Mouse (Mus musculus): ENCODE results near the gene Pkp4.
A peak's percentile ranks its signal among the peaks of the same experiment; 100 is the strongest.

Pkp4 gene

DNA sequence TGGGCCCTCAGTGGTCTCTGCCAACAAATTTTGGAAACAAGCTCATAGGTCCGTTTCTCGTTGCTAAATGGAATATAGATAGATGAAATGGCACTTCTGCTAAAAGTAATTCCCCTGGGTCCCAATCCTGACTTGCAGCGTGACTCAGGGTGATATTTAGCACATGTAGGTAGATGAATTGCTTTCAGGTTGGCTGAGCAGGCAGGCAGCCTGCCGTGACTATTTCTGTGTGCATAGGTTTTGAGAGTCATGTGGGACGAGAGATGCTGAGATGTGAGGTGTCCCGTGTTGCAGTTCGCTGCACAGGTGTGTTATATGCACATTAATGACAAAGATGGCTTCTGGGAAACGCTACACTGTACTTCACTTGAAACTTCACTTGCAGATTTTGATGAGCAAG, 111.2 kb downstream of the Pkp4 start:
- no peak for DNase-seq (ENCODE audit: low spot score)

DNA sequence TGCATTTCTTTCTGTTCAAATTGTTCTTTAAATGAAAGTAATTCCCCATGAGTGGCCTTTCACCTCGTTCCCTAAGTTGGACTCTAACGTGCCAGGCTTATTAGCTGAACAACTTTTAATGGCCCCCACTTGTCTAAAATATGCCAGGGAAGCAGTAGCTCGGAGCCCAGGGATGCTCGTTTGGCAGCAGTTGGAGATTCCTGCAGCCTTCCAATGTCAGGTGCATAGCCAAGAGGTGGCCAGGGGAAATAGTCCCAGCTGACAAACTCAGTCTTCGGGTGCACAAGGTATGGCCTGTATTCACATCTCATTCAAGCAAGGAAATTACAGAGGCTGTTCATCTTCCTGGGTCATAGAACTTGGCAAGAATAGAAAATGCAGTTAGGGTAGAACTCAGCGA, 112.1 kb downstream of the Pkp4 start:
- DNase-seq (ENCODE audit: low spot score), result no peak

DNA sequence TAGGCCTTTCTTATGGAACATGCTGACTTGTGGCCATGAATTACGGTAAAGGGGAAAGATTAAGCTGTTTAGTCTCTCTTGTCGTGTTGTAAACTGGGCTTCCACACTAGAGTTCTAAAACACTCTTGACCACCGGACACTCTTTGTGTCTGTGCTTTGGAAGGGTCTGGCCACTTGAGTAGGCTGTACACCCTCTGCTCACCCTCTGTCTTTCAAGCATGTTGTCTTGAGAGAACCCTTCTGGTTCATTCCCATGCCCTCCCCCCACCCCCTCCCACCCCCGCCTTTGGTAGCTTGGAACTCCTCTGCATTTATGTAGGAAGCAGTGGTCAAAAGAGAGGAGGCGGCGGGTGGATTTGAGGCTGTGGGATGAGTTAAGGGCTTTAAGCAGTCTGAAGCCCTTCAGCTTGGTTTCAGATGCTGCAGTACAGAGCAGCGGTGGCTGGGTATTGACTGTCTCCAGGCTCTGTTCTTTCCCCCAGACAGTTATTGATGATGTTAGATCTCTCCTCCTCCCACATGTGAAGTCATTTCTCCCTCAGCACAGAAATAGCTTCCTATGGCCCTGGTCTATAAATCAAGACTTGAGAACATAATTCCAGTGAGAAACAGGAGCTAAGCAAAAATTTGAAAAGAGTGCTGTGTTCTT, 120.4 kb downstream of the Pkp4 start:
- no peak for DNase-seq (ENCODE audit: low spot score)

DNA sequence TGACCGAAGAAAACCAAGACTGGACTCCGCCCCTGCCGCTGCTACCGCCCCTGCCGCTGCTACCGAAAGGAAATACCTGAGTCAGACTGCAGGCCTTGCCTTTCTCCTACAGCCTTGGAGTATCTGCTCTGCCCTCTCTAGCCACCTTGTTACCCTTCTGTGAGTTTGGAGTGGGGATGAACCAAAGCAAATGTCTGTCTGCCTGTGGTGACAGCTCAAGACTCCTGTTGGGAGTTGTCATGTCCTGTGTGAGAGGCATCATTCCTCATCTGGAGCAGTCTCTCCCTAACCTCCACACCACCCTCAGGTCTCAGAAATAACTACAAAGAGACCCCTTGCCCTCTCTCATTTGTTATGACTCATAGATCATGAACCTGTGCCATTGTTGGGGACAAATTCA, 122.3 kb downstream of the Pkp4 start:
- no peak for DNase-seq (ENCODE audit: low spot score)

GRCm38 (mm10) chr2:59284216-59284615, 123.6 kb downstream of the Pkp4 start:
- DNase-seq (ENCODE audit: low spot score), result no peak

DNA sequence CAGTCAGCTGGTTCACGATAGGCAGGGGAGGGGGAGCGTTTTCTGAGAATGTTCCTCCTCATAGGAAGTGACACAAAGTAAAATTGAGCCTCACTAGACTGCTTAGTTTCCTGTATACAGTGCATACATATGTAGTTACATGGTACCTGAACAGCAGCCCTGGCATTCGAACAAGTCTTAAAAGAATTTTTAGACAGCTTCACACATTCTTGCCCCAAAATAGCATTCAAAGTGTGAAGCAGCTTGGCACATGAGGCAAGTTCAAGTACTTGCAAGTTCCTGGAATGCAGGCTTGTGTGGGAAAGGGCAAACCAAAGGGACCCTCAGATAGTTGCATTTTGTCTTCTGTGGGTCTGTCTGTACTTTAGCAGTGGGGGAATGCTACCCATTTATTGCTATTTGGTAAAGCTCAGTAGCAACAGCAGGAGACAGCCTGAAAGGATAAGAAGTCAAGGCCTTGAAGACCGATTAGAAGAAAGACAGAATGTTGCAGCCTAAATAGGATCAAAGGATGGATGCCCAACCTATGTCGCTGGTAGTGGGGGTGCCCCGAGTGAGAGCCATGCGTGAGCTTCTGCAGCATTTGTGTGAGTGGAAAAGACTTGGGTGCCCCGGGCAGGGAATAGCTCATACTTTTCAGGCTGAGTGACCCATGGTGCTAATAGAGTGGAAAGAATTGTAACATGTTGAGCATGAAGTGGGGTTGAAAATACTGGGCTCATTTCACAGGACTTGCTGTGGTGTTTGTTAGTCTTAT, 124.3 kb downstream of the Pkp4 start:
- no peak for DNase-seq (ENCODE audit: low spot score)

- no peak for DNase-seq (ENCODE audit: low spot score)
Measured at GRCm38 (mm10) chr2:59285581-59285980, 124.9 kb downstream of the Pkp4 start.

- peak; percentile 15 for DNase-seq (ENCODE audit: low spot score)
Measured at GRCm38 (mm10) chr2:59286247-59286646, 125.6 kb downstream of the Pkp4 start.

- no peak for DNase-seq (ENCODE audit: low spot score)
Measured at GRCm38 (mm10) chr2:59287630-59288029, 127.0 kb downstream of the Pkp4 start.

- no peak for DNase-seq (ENCODE audit: low spot score)
Measured at GRCm38 (mm10) chr2:59289411-59289810, 128.8 kb downstream of the Pkp4 start.

GRCm38 (mm10) chr2:59290391-59290790, 129.7 kb downstream of the Pkp4 start:
- no peak for DNase-seq (ENCODE audit: low spot score)

DNA sequence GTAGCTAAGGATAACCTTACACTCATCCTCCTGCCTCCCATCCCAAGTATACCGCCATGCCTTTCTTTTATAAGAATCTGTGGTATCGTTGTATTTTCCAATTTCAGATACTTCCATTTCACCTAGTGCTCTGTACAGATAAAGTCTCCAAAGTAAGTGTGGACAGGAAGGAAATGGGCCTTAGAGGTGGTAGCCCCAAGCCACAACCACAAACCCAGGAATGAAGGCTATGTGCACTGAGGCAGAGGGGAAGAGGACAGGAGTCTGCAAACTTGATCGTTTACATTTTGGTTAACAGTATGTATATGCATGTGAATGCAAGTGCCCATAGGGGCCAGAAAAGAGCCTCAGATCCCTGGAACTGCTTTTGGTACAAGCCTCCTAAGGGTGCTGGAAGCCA, 139.2 kb downstream of the Pkp4 start:
- DNase-seq (ENCODE audit: low spot score), result no peak

- DNase-seq (ENCODE audit: low spot score), result no peak
Measured at GRCm38 (mm10) chr2:59301671-59302070, 141.0 kb downstream of the Pkp4 start.

GRCm38 (mm10) chr2:59302430-59302829, 141.8 kb downstream of the Pkp4 start:
- peak; percentile 71 for DNase-seq (ENCODE audit: low spot score)

DNA sequence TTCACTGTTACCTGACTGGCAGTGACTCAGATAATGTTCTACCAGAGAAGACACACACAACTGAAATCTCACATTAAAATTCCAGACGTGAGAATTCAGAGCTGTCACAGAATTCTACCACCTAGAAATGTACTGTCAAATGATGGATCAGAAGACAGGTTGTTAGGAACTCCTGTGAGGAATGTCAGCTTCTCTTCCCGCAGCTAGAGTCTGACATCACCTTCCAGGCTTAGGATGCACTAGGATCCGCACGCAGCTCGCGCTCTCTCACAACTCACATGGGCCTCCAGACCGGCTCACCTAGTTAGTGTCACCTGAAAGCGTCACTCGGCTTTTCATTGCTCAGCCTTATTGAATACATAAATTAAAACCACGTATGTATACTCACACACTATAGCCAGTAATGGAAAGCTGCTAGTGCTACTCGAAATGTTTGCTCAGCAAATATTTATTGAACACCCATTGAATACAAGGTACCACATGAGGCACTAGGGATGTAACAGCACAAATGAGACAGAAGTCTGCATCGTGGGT, 142.9 kb downstream of the Pkp4 start:
- DNase-seq (ENCODE audit: low spot score), result no peak

DNA sequence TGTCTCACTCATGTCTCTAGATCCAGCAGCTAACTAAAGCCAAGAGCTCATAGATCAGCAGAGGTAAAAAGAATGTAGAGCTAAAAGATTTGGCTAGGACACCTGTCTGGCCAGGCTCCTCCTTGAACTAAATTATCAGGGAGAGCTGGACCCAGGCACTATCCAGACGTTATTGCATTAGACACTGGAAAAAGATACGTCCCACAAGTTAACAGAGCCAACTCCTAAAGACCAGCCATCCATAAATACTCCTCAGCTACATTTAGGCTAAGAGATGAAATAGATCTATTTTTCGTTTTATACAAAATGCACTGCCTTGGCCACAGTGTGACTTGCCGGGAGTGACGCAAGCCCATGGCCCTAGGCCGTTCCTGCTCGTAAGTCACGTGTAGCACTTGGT, 146.7 kb downstream of the Pkp4 start:
- DNase-seq (ENCODE audit: low spot score), result no peak

DNA sequence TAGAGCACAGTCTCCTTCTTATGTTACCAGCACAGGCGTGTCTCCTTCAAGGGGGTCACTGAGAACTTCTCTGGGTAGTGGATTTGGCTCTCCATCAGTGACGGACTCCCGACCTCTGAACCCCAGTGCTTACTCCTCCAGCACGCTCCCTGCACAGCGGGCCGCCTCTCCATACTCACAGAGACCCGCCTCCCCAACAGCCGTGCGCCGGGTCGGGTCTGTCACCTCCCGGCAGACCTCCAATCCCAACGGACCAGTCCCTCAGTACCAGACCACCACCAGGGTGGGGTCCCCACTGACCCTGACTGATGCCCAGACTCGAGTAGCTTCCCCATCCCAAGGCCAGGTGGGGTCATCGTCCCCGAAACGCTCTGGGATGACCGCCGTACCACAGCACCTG, 147.4 kb downstream of the Pkp4 start:
- DNase-seq (ENCODE audit: low spot score), result no peak

- no peak for DNase-seq (ENCODE audit: low spot score)
Measured at GRCm38 (mm10) chr2:59313293-59313692, 152.6 kb downstream of the Pkp4 start.

- DNase-seq (ENCODE audit: low spot score), result no peak
Measured at GRCm38 (mm10) chr2:59318631-59319030, 158.0 kb downstream of the Pkp4 start.

DNA sequence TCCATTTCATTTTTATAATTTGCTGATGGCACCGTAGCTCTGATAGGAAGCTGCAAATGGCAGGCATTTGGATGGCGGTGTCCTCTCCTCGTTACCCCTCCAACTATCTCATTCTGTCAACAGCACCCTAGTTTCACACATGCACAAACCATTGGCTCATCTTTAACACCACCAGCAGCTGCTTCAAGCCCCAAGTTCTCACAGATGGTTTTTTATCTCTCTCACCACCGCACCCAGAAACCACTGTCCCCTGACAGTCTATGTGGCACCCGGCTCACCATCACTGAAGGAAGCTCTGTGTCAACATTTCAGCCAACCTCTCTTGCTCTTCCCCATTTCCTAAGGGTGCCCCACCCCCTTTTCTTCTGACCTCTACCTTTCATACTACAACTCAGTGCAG, 167.3 kb downstream of the Pkp4 start:
- DNase-seq (ENCODE audit: low spot score), result no peak

GRCm38 (mm10) chr2:59331093-59331492, 170.4 kb downstream of the Pkp4 start:
- no peak for DNase-seq (ENCODE audit: low spot score)

GRCm38 (mm10) chr2:59332523-59332922, 171.9 kb downstream of the Pkp4 start:
- no peak for DNase-seq (ENCODE audit: low spot score)

DNA sequence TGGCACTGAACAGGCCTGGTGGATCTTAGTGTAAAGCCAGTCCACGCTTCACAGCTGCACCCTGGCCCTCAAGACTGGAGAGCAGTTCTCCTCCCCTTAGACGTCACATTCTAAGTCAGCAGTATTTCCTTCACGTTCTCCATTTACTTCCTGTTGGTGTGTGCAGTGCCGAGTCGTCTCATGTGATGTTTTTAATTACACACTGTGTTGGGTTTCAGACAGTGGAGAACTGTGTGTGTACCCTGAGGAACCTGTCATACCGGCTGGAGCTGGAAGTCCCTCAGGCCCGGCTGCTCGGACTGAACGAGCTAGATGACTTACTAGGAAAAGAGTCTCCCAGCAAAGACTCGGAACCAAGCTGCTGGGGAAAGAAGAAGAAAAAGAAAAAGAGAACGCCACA, 177.9 kb downstream of the Pkp4 start:
- no peak for DNase-seq (ENCODE audit: low spot score)

- no peak for DNase-seq (ENCODE audit: low spot score)
Measured at GRCm38 (mm10) chr2:59338926-59339325, 178.3 kb downstream of the Pkp4 start.
